Mouse (Mus musculus): ENCODE measurements around the gene Dtd2.

Gene Dtd2

GRCm38 (mm10) chr12:51985826-51986225 is 20.5 kb downstream of the Dtd2 start:
- DNase-seq (ENCODE audit: low read depth, low spot score) = no peak

GRCm38 (mm10) chr12:51985163-51985748 is 21.0 kb downstream of the Dtd2 start:
- no peak for DNase-seq (ENCODE audit: low read depth, low spot score)

GRCm38 (mm10) chr12:51983625-51984024 is 22.7 kb downstream of the Dtd2 start:
- no peak for DNase-seq (ENCODE audit: low read depth, low spot score)

- DNase-seq (ENCODE audit: low read depth, low spot score) = no peak
Measured at GRCm38 (mm10) chr12:51976531-51976930, 29.8 kb downstream of the Dtd2 start.

GRCm38 (mm10) chr12:51974381-51974780 is 31.9 kb downstream of the Dtd2 start:
- no peak for DNase-seq (ENCODE audit: low read depth, low spot score)

- DNase-seq (ENCODE audit: low read depth, low spot score) = no peak
Measured at GRCm38 (mm10) chr12:51972269-51973065, 33.8 kb downstream of the Dtd2 start.

GRCm38 (mm10) chr12:51971070-51971664 is 35.1 kb downstream of the Dtd2 start, which contains the start of gene Heatr5a:
Gene Heatr5a (minus strand): TSS chr12:51971321.
- peak; percentile 65 for DNase-seq (ENCODE audit: low read depth, low spot score)

GRCm38 (mm10) chr12:51970352-51971069 is 35.8 kb downstream of the Dtd2 start:
- DNase-seq (ENCODE audit: low read depth, low spot score) = peak; percentile 23

- no peak for DNase-seq (ENCODE audit: low read depth, low spot score)
Measured at GRCm38 (mm10) chr12:51969876-51970275, 36.4 kb downstream of the Dtd2 start.

GRCm38 (mm10) chr12:51969092-51969491 is 37.2 kb downstream of the Dtd2 start:
- no peak for DNase-seq (ENCODE audit: low read depth, low spot score)

GRCm38 (mm10) chr12:51967915-51968595 is 38.2 kb downstream of the Dtd2 start:
- no peak for DNase-seq (ENCODE audit: low read depth, low spot score)

GRCm38 (mm10) chr12:51957626-51958025 is 48.7 kb downstream of the Dtd2 start:
- no peak for DNase-seq (ENCODE audit: low read depth, low spot score)

- no peak for DNase-seq (ENCODE audit: low read depth, low spot score)
Measured at GRCm38 (mm10) chr12:51952309-51952708, 54.0 kb downstream of the Dtd2 start.

- DNase-seq (ENCODE audit: low read depth, low spot score) = no peak
Measured at GRCm38 (mm10) chr12:51947498-51947945, 58.8 kb downstream of the Dtd2 start.

GRCm38 (mm10) chr12:51945331-51945730 is 61.0 kb downstream of the Dtd2 start:
- no peak for DNase-seq (ENCODE audit: low read depth, low spot score)

GRCm38 (mm10) chr12:51939848-51940247 is 66.5 kb downstream of the Dtd2 start:
- no peak for DNase-seq (ENCODE audit: low read depth, low spot score)

All from forelimb bud, embryonic 11.5 days (tissue).